Comparison of ENCODE assay signal across 8 mouse cellular contexts in the genomic region with DNA sequence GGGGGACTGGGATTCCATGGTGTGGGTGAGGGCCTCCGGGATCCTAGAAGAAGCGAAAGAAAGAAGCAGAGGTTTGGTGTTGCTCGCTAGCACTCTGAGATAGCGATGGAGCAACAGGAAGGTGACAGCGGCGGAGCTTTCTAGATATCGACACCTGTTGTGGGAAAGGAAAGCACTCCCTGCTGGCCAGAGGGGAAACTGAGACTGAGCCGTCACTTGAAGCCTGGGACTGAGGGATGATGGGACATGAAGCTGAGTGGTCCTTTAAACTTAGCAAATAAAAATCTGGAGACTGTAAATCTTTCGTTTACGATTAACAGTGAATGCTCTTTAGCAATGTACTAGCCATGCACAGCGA.
DNase-seq lines count a peak whose midpoint lies in the region; ATAC-seq and TF ChIP-seq lines count a peak whose summit lies in the region.

No protein-coding gene starts in this region.

- 0 out of 2 replicates have a peak overlapping the region, but pooled peaks have one; percentile 21 for H3K4me3 ChIP-seq in hindbrain, embryonic 10.5 days
- H3K4me3 ChIP-seq in hindbrain, embryonic 11.5 days (ENCODE audit: low read depth, low read length): no peak overlapping the region
- H3K4me3 ChIP-seq in neural tube, embryonic 12.5 days: no peak overlapping the region
- 0 out of 2 replicates have a peak overlapping the region, but pooled peaks have one; percentile 12 for H3K4me3 ChIP-seq in intestine, embryonic 15.5 days (replicated peaks)
- peak overlapping the region; percentile 20 for H3K4me3 ChIP-seq in stomach, embryonic 15.5 days (replicated peaks)
- no peak overlapping the region for H3K4me3 ChIP-seq in thymus, adult 2 months (ENCODE audit: control insufficient read depth, insufficient read depth, low read length)

- H3K9me3 ChIP-seq in hindbrain, embryonic 10.5 days: no peaks in the 10 kb centered on the region
- no peaks in the 10 kb centered on the region for H3K9me3 ChIP-seq in hindbrain, embryonic 11.5 days (ENCODE audit: control insufficient read depth, low read length)
- H3K9me3 ChIP-seq in neural tube, embryonic 12.5 days: no peaks in the 10 kb centered on the region
- no peaks in the 10 kb centered on the region for H3K9me3 ChIP-seq in intestine, embryonic 15.5 days
- no peaks in the 10 kb centered on the region for H3K9me3 ChIP-seq in stomach, embryonic 15.5 days

- TF ChIP-seq CTCF in thymus, adult 2 months (IDR thresholded peaks at IDR 0.05; ENCODE audit: borderline replicate concordance, control insufficient read depth, extremely low read depth, insufficient read depth, low read length, poor library complexity): no peak

- no peak for DNase-seq in hindbrain, embryonic 10.5 days (ENCODE audit: low spot score)
- DNase-seq in hindbrain, embryonic 11.5 days (ENCODE audit: low spot score): no peak
- DNase-seq in neural tube, embryonic 10.5 days (ENCODE audit: extremely low spot score, low spot score): no peak
- no peak for DNase-seq in thymus, adult 2 months

- WGBS in hindbrain, embryonic 10.5 days: 52% methylated on average over 11 of the region's 11 CpGs
- 43% methylated on average over 11 of the region's 11 CpGs for WGBS in hindbrain, embryonic 11.5 days
- 44% methylated on average over 11 of the region's 11 CpGs for WGBS in neural tube, embryonic 12.5 days
- 30% methylated on average over 11 of the region's 11 CpGs for WGBS in intestine, embryonic 15.5 days
- 30% methylated on average over 11 of the region's 11 CpGs for WGBS in stomach, embryonic 15.5 days
- 27% methylated on average over 11 of the region's 11 CpGs for WGBS in thymus, adult 2 months

- no peaks in the 10 kb centered on the region for H3K36me3 ChIP-seq in hindbrain, embryonic 10.5 days
- H3K36me3 ChIP-seq in hindbrain, embryonic 11.5 days (ENCODE audit: control insufficient read depth, insufficient read depth, low read length): no peaks in the 10 kb centered on the region
- H3K36me3 ChIP-seq in neural tube, embryonic 12.5 days: no peaks in the 10 kb centered on the region
- no peaks in the 10 kb centered on the region for H3K36me3 ChIP-seq in intestine, embryonic 15.5 days
- no peaks in the 10 kb centered on the region for H3K36me3 ChIP-seq in stomach, embryonic 15.5 days
- no peaks in the 10 kb centered on the region for H3K36me3 ChIP-seq in thymus, adult 2 months (ENCODE audit: control insufficient read depth, insufficient read depth, low read length)

- no peak overlapping the region for H3K9ac ChIP-seq in hindbrain, embryonic 11.5 days (ENCODE audit: low read depth, low read length)
- no peak overlapping the region for H3K9ac ChIP-seq in neural tube, embryonic 12.5 days
- H3K9ac ChIP-seq in intestine, embryonic 15.5 days: peak overlapping the region; percentile 39; the same call in 1 of the 2 replicates
- H3K9ac ChIP-seq in stomach, embryonic 15.5 days: no peak overlapping the region

- H3K27ac ChIP-seq in hindbrain, embryonic 10.5 days: peak overlapping the region; percentile 82; the same call in 1 of the 2 replicates
- no peak overlapping the region for H3K27ac ChIP-seq in hindbrain, embryonic 11.5 days (ENCODE audit: low read depth, low read length)
- H3K27ac ChIP-seq in neural tube, embryonic 12.5 days: no peak overlapping the region
- H3K27ac ChIP-seq in intestine, embryonic 15.5 days: peak overlapping the region; percentile 54; the same call in 1 of the 2 replicates
- H3K27ac ChIP-seq in stomach, embryonic 15.5 days: peak overlapping the region; percentile 78
- H3K27ac ChIP-seq in thymus, adult 2 months (ENCODE audit: control insufficient read depth, insufficient read depth, low read length): no peak overlapping the region

- no peak for ATAC-seq in hindbrain, embryonic 11.5 days (ENCODE audit: low FRiP score)
- ATAC-seq in neural tube, embryonic 12.5 days (ENCODE audit: low FRiP score, low read depth): peak; percentile 27
- peak; percentile 79 for ATAC-seq in intestine, embryonic 15.5 days
- 0 out of 2 replicates have a peak, but pooled peaks have one; percentile 4 for ATAC-seq in stomach, embryonic 15.5 days (ENCODE audit: insufficient read depth, low FRiP score, low read depth)
- ATAC-seq in erythroblast, adult 5-6 weeks (replicated peaks; ENCODE audit: low FRiP score, poor library complexity, severe bottlenecking): no peak

- no peak for TF ChIP-seq POLR2A in thymus, adult 2 months (IDR thresholded peaks at IDR 0.05; ENCODE audit: control insufficient read depth, extremely low read depth, insufficient read depth, low read length, poor library complexity)

- no peaks in the 10 kb centered on the region for H3K27me3 ChIP-seq in hindbrain, embryonic 10.5 days (ENCODE audit: insufficient read depth, poor library complexity, severe bottlenecking)
- H3K27me3 ChIP-seq in hindbrain, embryonic 11.5 days (ENCODE audit: control insufficient read depth, insufficient read depth, low read length): no peaks in the 10 kb centered on the region
- no peaks in the 10 kb centered on the region for H3K27me3 ChIP-seq in neural tube, embryonic 12.5 days (replicated peaks)
- H3K27me3 ChIP-seq in intestine, embryonic 15.5 days (replicated peaks): no peaks in the 10 kb centered on the region
- no peaks in the 10 kb centered on the region for H3K27me3 ChIP-seq in stomach, embryonic 15.5 days (replicated peaks)
- H3K27me3 ChIP-seq in thymus, adult 2 months (ENCODE audit: control insufficient read depth, insufficient read depth, low read length): no peaks in the 10 kb centered on the region

- H3K4me1 ChIP-seq in hindbrain, embryonic 10.5 days (replicated peaks): peaks cover 20% of the 10 kb centered on the region
- no peaks in the 10 kb centered on the region for H3K4me1 ChIP-seq in hindbrain, embryonic 11.5 days (replicated peaks; ENCODE audit: control insufficient read depth, insufficient read depth, low read length)
- peaks cover 8% of the 10 kb centered on the region; the same call in 1 of the 2 replicates for H3K4me1 ChIP-seq in neural tube, embryonic 12.5 days
- peaks cover 4% of the 10 kb centered on the region; the same call in 1 of the 2 replicates for H3K4me1 ChIP-seq in intestine, embryonic 15.5 days (replicated peaks)
- H3K4me1 ChIP-seq in stomach, embryonic 15.5 days: peaks cover 10% of the 10 kb centered on the region
- H3K4me1 ChIP-seq in thymus, adult 2 months (replicated peaks; ENCODE audit: control insufficient read depth, insufficient read depth, low read length): no peaks in the 10 kb centered on the region

- no peak overlapping the region for H3K4me2 ChIP-seq in hindbrain, embryonic 11.5 days (replicated peaks; ENCODE audit: low read depth, low read length)
- peak overlapping the region; percentile 31 for H3K4me2 ChIP-seq in neural tube, embryonic 12.5 days (replicated peaks)
- peak overlapping the region; percentile 56 for H3K4me2 ChIP-seq in intestine, embryonic 15.5 days (replicated peaks)
- peak overlapping the region; percentile 46 for H3K4me2 ChIP-seq in stomach, embryonic 15.5 days

Comparison
In these comparisons a context has a peak if more than half of its experiments do, and no peak if none do; other contexts are left out.
1. H3K27ac ChIP-seq: peak in hindbrain, embryonic 10.5 days (single experiment), intestine, embryonic 15.5 days (single experiment) and stomach, embryonic 15.5 days (single experiment); none in hindbrain, embryonic 11.5 days (single experiment), neural tube, embryonic 12.5 days (single experiment) and thymus, adult 2 months (single experiment).
2. H3K4me3 ChIP-seq: peak in hindbrain, embryonic 10.5 days (single experiment), intestine, embryonic 15.5 days (single experiment) and stomach, embryonic 15.5 days (single experiment); none in hindbrain, embryonic 11.5 days (single experiment), neural tube, embryonic 12.5 days (single experiment) and thymus, adult 2 months (single experiment).
3. ATAC-seq: peak in neural tube, embryonic 12.5 days (single experiment), intestine, embryonic 15.5 days (single experiment) and stomach, embryonic 15.5 days (single experiment); none in hindbrain, embryonic 11.5 days (single experiment) and erythroblast, adult 5-6 weeks (single experiment).